Mouse (Mus musculus): ENCODE results near the gene Mak.

DNA sequence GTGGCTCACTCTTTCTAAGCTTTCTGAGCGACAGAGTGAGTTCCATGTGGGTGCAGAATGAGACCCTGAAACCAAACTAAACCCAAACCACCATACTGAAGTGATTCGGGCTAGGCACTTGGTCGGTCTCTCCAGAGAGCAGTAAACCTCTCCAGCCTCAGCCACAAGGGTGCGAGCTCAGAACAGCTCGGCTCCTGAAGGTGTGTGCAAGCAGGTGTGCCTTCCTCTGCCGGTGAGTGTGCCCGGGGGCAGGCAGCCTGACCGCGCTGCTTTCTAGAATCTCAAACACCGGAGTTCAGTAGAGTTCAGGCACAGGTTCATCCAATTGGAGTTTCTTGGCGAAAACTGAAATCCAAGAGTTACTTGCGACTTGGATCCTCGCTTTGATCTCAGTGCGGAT is 34.4 kb upstream of the Mak start, which contains the start of gene Sycp2l:
- TF ChIP-seq CTCF (IDR thresholded peaks at IDR 0.05; ENCODE audit: low read depth) (no peak), EP300 (IDR thresholded peaks at IDR 0.05; ENCODE audit: low read depth) (no peak)

Data from liver, embryonic 14.5 days (tissue).